Mouse (Mus musculus) gastrocnemius, postnatal 14 days (tissue): Measurements from ENCODE around the gene Eif2b2. TPM values are rescaled to one million over a fixed set of nuclear protein-coding genes. Genes with fewer than 3 reads are reported as not detected.

Source experiments
- DNase-seq: peaks from one replicate; pipeline ENCODE4 v3.0.0; 2021; ENCODE audit warnings: mixed read lengths
- intact Hi-C: fragments of 180-260 bp; cut with DNase I; formaldehyde crosslinking; loops from one replicate; pipeline ENCODE4 v1.15.1; 2025; ENCODE audit warnings: low total_unique reads
- total RNA-seq, 2 experiments: library from RNA; stranded (reverse); gene quantifications; 2 replicates each; pipeline ENCODE4 v1.2.3; 2021

Eif2b2 gene
- total RNA-seq, 2 experiments from 2014 or later, result 75.6 to 77.1 TPM

- intact Hi-C loops, result no loop called here
- DNase-seq, result no peak
These were observed 8.8 kb downstream of the Eif2b2 start for GRCm38 (mm10) chr12:85227876-85228599.

- DNase-seq, result no peak
- intact Hi-C loops, result loop anchor here (5.0 kb wide), 1 partner anchor 44 kb away; no protein-coding TSS in a partner anchor
These were observed 14.4 kb downstream of the Eif2b2 start for GRCm38 (mm10) chr12:85233376-85234358.

- no peak for DNase-seq
- intact Hi-C loops, result no loop called here
These were observed 18.3 kb downstream of the Eif2b2 start for GRCm38 (mm10) chr12:85237553-85237952.

- intact Hi-C loops, result no loop called here
- DNase-seq, result no peak
These were observed 32.8 kb downstream of the Eif2b2 start for GRCm38 (mm10) chr12:85252083-85252482.

- intact Hi-C loops, result no loop called here
- no peak for DNase-seq
These were observed 36.9 kb downstream of the Eif2b2 start for GRCm38 (mm10) chr12:85256074-85256751.

- intact Hi-C loops, result no loop called here
These were observed 37.8 kb downstream of the Eif2b2 start for GRCm38 (mm10) chr12:85257008-85257639.

GRCm38 (mm10) chr12:85262489-85262888 is 43.2 kb downstream of the Eif2b2 start:
- intact Hi-C loops, result no loop called here

More at GRCm38 (mm10) chr12:85257008-85257639, 37.8 kb downstream of the Eif2b2 start:
- no peak for DNase-seq

GRCm38 (mm10) chr12:85263190-85263589 is 43.9 kb downstream of the Eif2b2 start:
- intact Hi-C loops, result no loop called here
- DNase-seq, result no peak

More at GRCm38 (mm10) chr12:85262489-85262888, 43.2 kb downstream of the Eif2b2 start:
- peak; percentile 18 for DNase-seq

- DNase-seq, result no peak
- intact Hi-C loops, result no loop called here
These were observed 45.2 kb downstream of the Eif2b2 start for GRCm38 (mm10) chr12:85264531-85264930.

GRCm38 (mm10) chr12:85264940-85265339 is 45.7 kb downstream of the Eif2b2 start:
- intact Hi-C loops, result no loop called here
- DNase-seq, result no peak

GRCm38 (mm10) chr12:85266248-85266647 is 47.0 kb downstream of the Eif2b2 start:
- DNase-seq, result no peak
- intact Hi-C loops, result no loop called here

GRCm38 (mm10) chr12:85269821-85270220 is 50.5 kb downstream of the Eif2b2 start:
- DNase-seq, result no peak
- intact Hi-C loops, result no loop called here

GRCm38 (mm10) chr12:85270319-85270718 is 51.0 kb downstream of the Eif2b2 start, which contains the start of gene Mlh3:
Gene Mlh3, minus strand, starts transcription at chr12:85270599.
- peak; percentile 74 for DNase-seq
- intact Hi-C loops, result no loop called here

- DNase-seq, result no peak
- intact Hi-C loops, result no loop called here
These were observed 52.0 kb downstream of the Eif2b2 start for GRCm38 (mm10) chr12:85271132-85271842.

GRCm38 (mm10) chr12:85271843-85272206 is 52.5 kb downstream of the Eif2b2 start:
- intact Hi-C loops, result no loop called here

GRCm38 (mm10) chr12:85273508-85273907 is 54.2 kb downstream of the Eif2b2 start:
- intact Hi-C loops, result no loop called here
- DNase-seq, result no peak

More at GRCm38 (mm10) chr12:85271843-85272206, 52.5 kb downstream of the Eif2b2 start:
- DNase-seq, result no peak
